ENCODE assay signal across 26 mouse cellular contexts in genomic region chr6:97580479-97581030, GRCm38 (mm10). TPM values are rescaled to one million over a fixed set of nuclear protein-coding genes. Genes with fewer than 3 reads are reported as not detected.
DNase-seq lines count a peak whose midpoint lies in the region; ATAC-seq and TF ChIP-seq lines count a peak whose summit lies in the region.
"Had no signal": no experiment of that assay in that cellular context is flagged by ENCODE, and none has a peak within 500 bp of the region (broad histone marks: within the 10 kb centered on the region; RNA-seq: fewer than 3 reads in every experiment).

No protein-coding gene starts in this region.

- no peaks in the 10 kb centered on the region for H3K36me3 ChIP-seq in lung, embryonic 14.5 days (ENCODE audit: insufficient read depth)
- no peaks in the 10 kb centered on the region for H3K36me3 ChIP-seq in lung, postnatal 0 days (ENCODE audit: insufficient read depth, low read length)
- H3K36me3 ChIP-seq: embryonic facial prominence, embryonic 10.5 days; embryonic facial prominence, embryonic 13.5 days; forebrain, embryonic 12.5 days; forebrain, embryonic 15.5 days; heart, embryonic 10.5 days; heart, embryonic 13.5 days; hindbrain, embryonic 13.5 days had no signal

- H3K27ac ChIP-seq in lung, embryonic 14.5 days (ENCODE audit: low read depth): no peak overlapping the region
- H3K27ac ChIP-seq in lung, postnatal 0 days (ENCODE audit: low read length): peak overlapping the region; percentile 22; the same call in 1 of the 2 replicates
- H3K27ac ChIP-seq: embryonic facial prominence, embryonic 10.5 days; embryonic facial prominence, embryonic 13.5 days; forebrain, embryonic 12.5 days; forebrain, embryonic 15.5 days; heart, adult 2 months; heart, embryonic 10.5 days; heart, embryonic 13.5 days; hindbrain, embryonic 13.5 days had no signal

- no peak overlapping the region for H3K9ac ChIP-seq in lung, embryonic 14.5 days
- H3K9ac ChIP-seq in lung, postnatal 0 days (replicated peaks; ENCODE audit: low read depth): no peak overlapping the region
- H3K9ac ChIP-seq: embryonic facial prominence, embryonic 13.5 days; forebrain, embryonic 12.5 days; forebrain, embryonic 15.5 days; heart, embryonic 13.5 days; hindbrain, embryonic 13.5 days had no signal

- intact Hi-C loops in heart, postnatal 14 days (cut with DNase I): no loop called here

- no peaks in the 10 kb centered on the region for H3K27me3 ChIP-seq in lung, embryonic 14.5 days (ENCODE audit: insufficient read depth, low read length)
- H3K27me3 ChIP-seq in lung, postnatal 0 days (replicated peaks; ENCODE audit: insufficient read depth, low read length): no peaks in the 10 kb centered on the region
- H3K27me3 ChIP-seq: embryonic facial prominence, embryonic 13.5 days; forebrain, embryonic 12.5 days; forebrain, embryonic 15.5 days; heart, embryonic 13.5 days; hindbrain, embryonic 13.5 days had no signal

- no peak for TF ChIP-seq CTCF in lung, embryonic 14.5 days (IDR thresholded peaks at IDR 0.05; ENCODE audit: low read depth)
- no peak for TF ChIP-seq CTCF in lung, postnatal 0 days (IDR thresholded peaks at IDR 0.05)
- TF ChIP-seq CTCF in lung, adult 2 months (IDR thresholded peaks at IDR 0.05; ENCODE audit: insufficient read depth, low read length): no peak

- DNase-seq in heart, adult 11 months: peak; percentile 61
- no peak for DNase-seq in heart, postnatal 14 days
- peak; percentile 72 for DNase-seq in lung, embryonic 14.5 days
- DNase-seq in lung, adult 18-20 months: no peak
- DNase-seq in lung, postnatal 0 days (ENCODE audit: low spot score): peak; percentile 83
- no peak for DNase-seq in lung, adult 2 months
- peak; percentile 46 for DNase-seq in lung, postnatal 36 days
- DNase-seq in right cerebral cortex, postnatal 10 days (ENCODE audit: low spot score in 2 of 2): no peak
- DNase-seq: adrenal gland, adult 8-10 months; adrenal gland, postnatal 25 days; cerebellum, adult 11-12 months; cerebellum, adult 8-10 months; cerebellum, postnatal 10 days; cerebellum, postnatal 36 days; embryo, embryonic 11 days; gastrocnemius, postnatal 25 days; heart, adult 2 months had no signal

- TF ChIP-seq EP300 in lung, postnatal 0 days (IDR thresholded peaks at IDR 0.05): peak; percentile 63; the same call in 1 of the 2 replicates

- no peak overlapping the region for H3K4me3 ChIP-seq in lung, embryonic 14.5 days (ENCODE audit: low read depth, low read length)
- H3K4me3 ChIP-seq in lung, postnatal 0 days (ENCODE audit: low read depth, low read length): no peak overlapping the region
- H3K4me3 ChIP-seq in lung, adult 2 months (replicated peaks; ENCODE audit: extremely low read depth, low read depth, low read length): no peak overlapping the region
- H3K4me3 ChIP-seq: embryonic facial prominence, embryonic 10.5 days; embryonic facial prominence, embryonic 13.5 days; erythroblast, embryonic 14.5 days; forebrain, embryonic 12.5 days; forebrain, embryonic 15.5 days; heart, adult 2 months; heart, embryonic 10.5 days; heart, embryonic 13.5 days; hindbrain, embryonic 13.5 days had no signal

- WGBS in lung, embryonic 14.5 days: 55% methylated on average over 2 of the region's 2 CpGs
- 58% methylated on average over 2 of the region's 2 CpGs for WGBS in lung, postnatal 0 days
- WGBS in lung, adult 2 months: 53% methylated on average over 2 of the region's 2 CpGs

- H3K9me3 ChIP-seq in lung, embryonic 14.5 days (ENCODE audit: low read depth, low read length): no peaks in the 10 kb centered on the region
- no peaks in the 10 kb centered on the region for H3K9me3 ChIP-seq in lung, postnatal 0 days (ENCODE audit: low read length)
- H3K9me3 ChIP-seq: embryonic facial prominence, embryonic 10.5 days; embryonic facial prominence, embryonic 13.5 days; forebrain, embryonic 12.5 days; forebrain, embryonic 15.5 days; heart, embryonic 10.5 days; heart, embryonic 13.5 days; hindbrain, embryonic 13.5 days had no signal

- H3K4me1 ChIP-seq in lung, embryonic 14.5 days (ENCODE audit: insufficient read depth): peaks cover 14% of the 10 kb centered on the region; the same call in 1 of the 2 replicates
- H3K4me1 ChIP-seq in lung, postnatal 0 days (ENCODE audit: insufficient read depth, low read depth, low read length): 0 out of 2 replicates have a peak, but pooled peaks cover 2% of the 10 kb centered on the region
- H3K4me1 ChIP-seq in lung, adult 2 months (ENCODE audit: control insufficient read depth, insufficient read depth, low read length): peaks cover 6% of the 10 kb centered on the region; the same call in 1 of the 2 replicates
- H3K4me1 ChIP-seq: embryonic facial prominence, embryonic 13.5 days had no signal

- H3K4me2 ChIP-seq in lung, embryonic 14.5 days: no peak overlapping the region
- no peak overlapping the region for H3K4me2 ChIP-seq in lung, postnatal 0 days (replicated peaks; ENCODE audit: low read depth, low read length)
- H3K4me2 ChIP-seq: embryonic facial prominence, embryonic 13.5 days; forebrain, embryonic 12.5 days; forebrain, embryonic 15.5 days; heart, embryonic 13.5 days; hindbrain, embryonic 13.5 days had no signal

- peak; percentile 70 for ATAC-seq in lung, embryonic 14.5 days (ENCODE audit: insufficient read depth)
- ATAC-seq in lung, postnatal 0 days: peak; percentile 80
- ATAC-seq: activated CD4-positive, CD25-positive, alpha-beta regulatory T cell, adult 4 months; forebrain, embryonic 15.5 days had no signal

- TF ChIP-seq POLR2A in lung, adult 2 months (IDR thresholded peaks at IDR 0.05; ENCODE audit: borderline replicate concordance, extremely low read depth, low read depth, low read length): no peak

RNA-seq across cellular contexts. Expression of gene Frmd4b, which starts 36.8 kb away (rescaled TPM):
- total RNA-seq in heart, postnatal 14 days (2021): 10 to 100 TPM; 19.0 to 20.9 TPM
- 19.5 and 20.8 TPM in 2 replicates for polyA plus RNA-seq in lung, embryonic 14.5 days (2014; fragmentation: Nextera tagmentation; extraction: Ambion mirVana)
- polyA plus RNA-seq in lung, postnatal 0 days (2015; fragmentation: Nextera tagmentation; extraction: Ambion mirVana): 11.1 and 11.7 TPM in 2 replicates
- 15.3 and 22.3 TPM in 2 replicates for polyA plus RNA-seq in lung, adult 2 months (2012; rRNA removed)
- polyA plus RNA-seq: erythroblast, embryonic 14.5 days had no signal

Comparison
In these comparisons a context has a peak if more than half of its experiments do, and no peak if none do; other contexts are left out.
1. DNase-seq: peak in heart, adult 11 months (single experiment), lung, embryonic 14.5 days (single experiment), lung, postnatal 0 days (single experiment) and lung, postnatal 36 days (single experiment); none in heart, postnatal 14 days (0 of 2), lung, adult 18-20 months (0 of 2), lung, adult 2 months (single experiment) and right cerebral cortex, postnatal 10 days (0 of 2).